Mouse (Mus musculus) CH12.LX (cell line): ENCODE measurements at regions not wholly inside any gene's neighbourhood (a gene's known extent, or its start where the extent isn't known, plus 50 kb on each side); places are given as distances from the start of the nearest gene placed in this dataset.

ENCODE experiments used
- BHLHE40 ChIP-seq: IDR thresholded peaks from 2 replicates; pipeline ENCODE4 v1.6.1; 2011; ENCODE audit warnings: mild to moderate bottlenecking, low read depth, low read length, improper control_type of control experiment
- CTCF ChIP-seq, 2 experiments: IDR thresholded peaks in 1 of 2; conservative IDR thresholded peaks in 1 of 2; 2 replicates each; pipeline ENCODE4 v1.5.1; 2011 to 2012; ENCODE audit warnings: low read depth in 2 of 2, low read length in 2 of 2, improper control_type of control experiment in 1 of 2, inconsistent platforms in 1 of 2, mild to moderate bottlenecking in 1 of 2, moderate library complexity in 1 of 2
- E2F4 ChIP-seq: IDR thresholded peaks from 2 replicates; pipeline ENCODE4 v1.6.1; 2011; ENCODE audit warnings: low read depth, low read length, improper control_type of control experiment; ENCODE audit not compliant: insufficient replicate concordance
- EP300 ChIP-seq: IDR thresholded peaks from 2 replicates; pipeline ENCODE4 v1.6.1; 2011; ENCODE audit warnings: low read length, improper control_type of control experiment
- ETS1 ChIP-seq: conservative IDR thresholded peaks from 2 replicates; pipeline ENCODE4 v1.6.1; 2012; ENCODE audit warnings: low read depth, mild to moderate bottlenecking, inconsistent platforms, low read length, improper control_type of control experiment, moderate library complexity
- HCFC1 ChIP-seq: IDR thresholded peaks from 2 replicates; pipeline ENCODE4 v1.6.1; 2012; ENCODE audit warnings: low read depth, mild to moderate bottlenecking, inconsistent platforms, low read length, improper control_type of control experiment
- MAZ ChIP-seq: IDR thresholded peaks from 2 replicates; pipeline ENCODE4 v1.6.1; 2012; ENCODE audit warnings: low read depth, mild to moderate bottlenecking, inconsistent platforms, low read length, improper control_type of control experiment, moderate library complexity
- NELFE ChIP-seq: IDR thresholded peaks from 2 replicates; pipeline ENCODE4 v1.6.1; 2011; ENCODE audit warnings: low read depth, low read length, improper control_type of control experiment
- NRF1 ChIP-seq: IDR thresholded peaks from 2 replicates; pipeline ENCODE4 v1.6.1; 2014; ENCODE audit warnings: low read depth, mild to moderate bottlenecking, inconsistent platforms, low read length, improper control_type of control experiment, moderate library complexity
- POLR2AphosphoS2 ChIP-seq: IDR thresholded peaks from 2 replicates; pipeline ENCODE4 v1.6.1; 2011; ENCODE audit warnings: low read depth, low read length, improper control_type of control experiment
- RCOR1 ChIP-seq: conservative IDR thresholded peaks from 2 replicates; pipeline ENCODE4 v1.6.1; 2012; ENCODE audit warnings: low read depth, mild to moderate bottlenecking, inconsistent platforms, low read length, improper control_type of control experiment
- SIN3A ChIP-seq: IDR thresholded peaks from 2 replicates; pipeline ENCODE4 v1.6.1; 2012; ENCODE audit warnings: low read length, improper control_type of control experiment, inconsistent platforms
- USF1 ChIP-seq: IDR thresholded peaks from 2 replicates; pipeline ENCODE4 v1.6.1; 2014; ENCODE audit warnings: low read depth, mild to moderate bottlenecking, inconsistent platforms, low read length, improper control_type of control experiment
- ZC3H11A ChIP-seq: IDR thresholded peaks from 2 replicates; pipeline ENCODE4 v1.6.1; 2012; ENCODE audit warnings: low read depth, mild to moderate bottlenecking, inconsistent platforms, low read length, improper control_type of control experiment

DNA sequence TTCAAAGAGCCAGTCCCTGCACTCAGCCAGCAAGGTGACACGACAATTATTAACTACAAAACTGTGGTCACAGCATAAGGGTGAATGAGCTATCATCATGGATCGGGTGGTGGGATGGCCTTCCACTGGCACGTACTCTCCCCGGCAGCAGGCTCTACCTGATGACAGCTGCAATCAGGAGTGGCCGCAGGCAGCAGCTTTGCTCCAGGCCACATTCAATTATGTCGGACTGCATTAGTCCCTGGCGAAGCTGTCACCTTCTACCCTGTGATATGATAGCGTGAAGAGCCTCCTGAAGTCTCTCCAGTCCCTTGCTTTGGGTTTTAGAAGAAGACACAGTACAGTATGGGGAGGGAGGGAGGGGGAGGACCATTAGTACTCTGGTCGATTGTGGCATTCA is 141.4 kb upstream of the Tfap2d start:
- TF ChIP-seq NRF1 (no peak), CTCF (conservative IDR thresholded peaks at IDR 0.05 in 1 of 2, IDR thresholded peaks at IDR 0.05 in 1 of 2; ENCODE audit: low read depth in 2 of 2, low read length in 2 of 2) (no peak), MAZ (no peak), E2F4 (no peak), ZC3H11A (no peak), HCFC1 (no peak), ETS1 (no peak), RCOR1 (no peak), POLR2AphosphoS2 (no peak), USF1 (no peak), BHLHE40 (no peak), SIN3A (no peak), EP300 (no peak), NELFE (no peak)
